Mouse (Mus musculus): ENCODE data around the gene Cpne5. TPM values are rescaled to one million over a fixed set of nuclear protein-coding genes. Genes with fewer than 3 reads are reported as not detected.

Cpne5 gene
- total and polyA plus RNA-seq, 2 experiments from 2014 or later, result 61.6 to 65.8 TPM

DNA sequence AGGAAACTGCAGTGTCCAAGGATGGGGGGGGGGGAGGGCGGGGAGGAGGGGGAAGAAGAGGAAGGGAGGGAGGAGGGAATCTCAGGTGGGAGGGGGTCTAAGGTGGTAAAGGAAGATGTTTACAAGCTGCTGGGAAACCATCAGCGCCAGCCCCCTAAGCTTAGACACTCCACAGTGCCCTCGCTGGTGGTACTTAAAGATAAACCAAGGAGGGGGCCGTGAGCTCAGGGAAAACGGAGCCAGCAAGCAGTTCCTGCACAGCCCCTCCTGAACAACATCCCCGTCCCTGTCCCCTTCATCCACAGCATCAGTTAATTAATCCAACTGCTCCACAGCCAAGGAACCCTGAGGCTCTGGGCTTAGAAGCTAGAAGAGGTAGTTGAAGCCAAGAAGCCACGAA is 38.1 kb downstream of the Cpne5 start:
- Histone ChIP-seq H3K4me3 (ENCODE audit: low read length) (no peak overlapping the region), H3K27me3 (ENCODE audit: insufficient read depth, low read length) (no peaks in the 10 kb centered on the region), H3K36me3 (ENCODE audit: insufficient read depth, low read length) (no peaks in the 10 kb centered on the region), H3K27ac (peak overlapping the region; percentile 45; the same call in 1 of the 2 replicates), H3K9ac (replicated peaks; ENCODE audit: low read length) (no peak overlapping the region), H3K4me1 (ENCODE audit: insufficient read depth, low read length) (no peaks in the 10 kb centered on the region), H3K4me2 (ENCODE audit: low read depth, low read length) (no peak overlapping the region), H3K9me3 (ENCODE audit: low read length) (no peaks in the 10 kb centered on the region)
- no peak for TF ChIP-seq CTCF (IDR thresholded peaks at IDR 0.05; ENCODE audit: low read depth)
- 45% methylated on average over 6 of the region's 7 CpGs for WGBS
- DNase-seq (ENCODE audit: low spot score) (no peak), ATAC-seq (no peak; the same call in 1 of the 2 replicates)

DNA sequence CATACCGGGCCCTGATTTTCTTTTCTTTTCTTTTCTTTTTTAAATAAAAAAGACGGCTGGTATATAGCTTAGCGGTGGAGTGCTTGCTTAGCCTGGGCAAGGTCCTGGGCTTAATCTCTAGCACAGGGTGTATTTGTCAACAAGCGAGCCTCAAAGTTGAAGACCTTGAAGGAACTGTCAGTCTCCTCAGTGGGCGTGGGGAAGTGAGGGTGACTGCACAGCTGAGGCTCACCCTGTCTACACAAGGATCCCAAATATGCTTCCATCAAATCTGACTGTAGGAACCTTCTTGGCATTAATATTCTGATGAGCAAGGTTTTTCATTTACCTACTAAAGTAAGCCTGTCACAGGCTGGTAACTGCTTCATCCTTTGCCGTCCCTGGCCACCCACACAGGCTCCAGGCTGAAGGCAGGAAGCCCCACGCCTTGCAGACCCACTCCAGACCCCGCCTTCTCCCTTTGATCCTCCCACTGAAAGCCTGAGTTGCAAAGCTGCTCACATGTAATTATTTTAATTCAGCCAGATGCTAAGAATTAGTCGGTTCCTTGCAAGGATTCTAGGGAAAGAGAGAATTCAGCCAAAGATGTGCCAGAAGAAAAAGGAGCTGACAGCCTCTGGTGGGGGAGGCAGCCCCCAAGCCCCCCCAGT is 38.7 kb downstream of the Cpne5 start:
- no peak overlapping the region for H3K4me2 ChIP-seq (ENCODE audit: low read depth, low read length)
- peak overlapping the region; percentile 45; the same call in 1 of the 2 replicates for H3K27ac ChIP-seq
- no peaks in the 10 kb centered on the region for H3K36me3 ChIP-seq (ENCODE audit: insufficient read depth, low read length)
- no peaks in the 10 kb centered on the region for H3K27me3 ChIP-seq (ENCODE audit: insufficient read depth, low read length)
- 26% methylated on average over 9 of the region's 9 CpGs for WGBS
- H3K4me1 ChIP-seq (ENCODE audit: insufficient read depth, low read length), result no peaks in the 10 kb centered on the region
- no peak for TF ChIP-seq CTCF (IDR thresholded peaks at IDR 0.05; ENCODE audit: low read depth)
- no peak overlapping the region for H3K9ac ChIP-seq (replicated peaks; ENCODE audit: low read length)
- peak; percentile 41 for DNase-seq (ENCODE audit: low spot score)
- ATAC-seq, result peak; percentile 24; the same call in 1 of the 2 replicates
- no peaks in the 10 kb centered on the region for H3K9me3 ChIP-seq (ENCODE audit: low read length)
- H3K4me3 ChIP-seq (ENCODE audit: low read length), result no peak overlapping the region

DNA sequence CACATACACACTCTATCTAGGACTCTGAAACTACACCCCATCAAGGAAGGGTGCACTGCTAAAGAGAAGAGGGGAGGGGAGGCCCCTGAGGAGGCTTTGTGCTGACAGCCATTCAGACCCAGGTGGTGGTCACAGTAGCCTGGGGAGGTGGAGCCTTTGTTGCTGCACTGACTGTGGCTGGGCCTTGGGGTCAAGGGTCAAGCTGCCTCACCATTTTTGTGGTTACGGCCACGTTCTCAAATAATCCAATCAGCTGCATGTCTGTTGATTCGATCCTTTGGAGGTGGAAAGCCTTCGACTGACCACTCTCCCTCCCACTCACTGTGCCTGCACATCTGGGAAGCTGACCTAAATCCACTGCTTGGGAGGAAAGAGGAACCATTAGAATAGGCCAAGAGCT is 42.4 kb downstream of the Cpne5 start:
- DNase-seq (ENCODE audit: low spot score), result no peak
- Histone ChIP-seq H3K4me2 (ENCODE audit: low read depth, low read length) (no peak overlapping the region), H3K27me3 (ENCODE audit: insufficient read depth, low read length) (no peaks in the 10 kb centered on the region), H3K36me3 (ENCODE audit: insufficient read depth, low read length) (no peaks in the 10 kb centered on the region), H3K9me3 (ENCODE audit: low read length) (no peaks in the 10 kb centered on the region), H3K9ac (replicated peaks; ENCODE audit: low read length) (no peak overlapping the region), H3K27ac (no peak overlapping the region), H3K4me1 (ENCODE audit: insufficient read depth, low read length) (no peaks in the 10 kb centered on the region), H3K4me3 (ENCODE audit: low read length) (no peak overlapping the region)
- 30% methylated on average over 4 of the region's 4 CpGs for WGBS
- no peak for ATAC-seq
- TF ChIP-seq CTCF (IDR thresholded peaks at IDR 0.05; ENCODE audit: low read depth), result no peak

DNA sequence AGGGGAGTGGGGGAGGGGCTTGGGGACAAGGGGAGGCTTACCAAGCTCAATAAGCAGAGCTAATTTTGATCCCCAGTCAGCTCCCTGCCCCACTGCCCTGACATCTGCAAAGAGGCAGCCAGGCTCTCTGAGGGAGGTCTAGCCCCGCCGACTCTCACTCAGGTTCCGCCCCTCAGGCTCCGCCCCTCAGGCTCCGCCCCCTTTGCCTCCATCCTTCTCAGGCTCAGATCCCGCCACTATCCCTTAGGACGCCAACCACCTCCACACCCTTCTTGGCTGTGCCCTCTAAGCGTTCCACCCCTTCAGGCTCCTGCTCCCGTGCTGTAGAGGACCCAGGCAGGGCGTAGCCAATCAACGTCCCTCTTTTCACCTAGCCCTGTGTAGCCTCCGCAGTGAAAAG is 49.0 kb downstream of the Cpne5 start:
- ATAC-seq (peak; percentile 24; the same call in 1 of the 2 replicates), DNase-seq (ENCODE audit: low spot score) (peak; percentile 30)
- Histone ChIP-seq H3K9me3 (ENCODE audit: low read length) (no peaks in the 10 kb centered on the region), H3K9ac (replicated peaks; ENCODE audit: low read length) (no peak overlapping the region), H3K27ac (no peak overlapping the region), H3K4me2 (ENCODE audit: low read depth, low read length) (peak overlapping the region; percentile 18; the same call in 1 of the 2 replicates), H3K4me3 (ENCODE audit: low read length) (no peak overlapping the region), H3K36me3 (ENCODE audit: insufficient read depth, low read length) (no peaks in the 10 kb centered on the region), H3K4me1 (ENCODE audit: insufficient read depth, low read length) (no peaks in the 10 kb centered on the region), H3K27me3 (ENCODE audit: insufficient read depth, low read length) (no peaks in the 10 kb centered on the region)
- WGBS, result 9% methylated on average over 11 of the region's 12 CpGs
- TF ChIP-seq CTCF (IDR thresholded peaks at IDR 0.05; ENCODE audit: low read depth), result no peak

DNA sequence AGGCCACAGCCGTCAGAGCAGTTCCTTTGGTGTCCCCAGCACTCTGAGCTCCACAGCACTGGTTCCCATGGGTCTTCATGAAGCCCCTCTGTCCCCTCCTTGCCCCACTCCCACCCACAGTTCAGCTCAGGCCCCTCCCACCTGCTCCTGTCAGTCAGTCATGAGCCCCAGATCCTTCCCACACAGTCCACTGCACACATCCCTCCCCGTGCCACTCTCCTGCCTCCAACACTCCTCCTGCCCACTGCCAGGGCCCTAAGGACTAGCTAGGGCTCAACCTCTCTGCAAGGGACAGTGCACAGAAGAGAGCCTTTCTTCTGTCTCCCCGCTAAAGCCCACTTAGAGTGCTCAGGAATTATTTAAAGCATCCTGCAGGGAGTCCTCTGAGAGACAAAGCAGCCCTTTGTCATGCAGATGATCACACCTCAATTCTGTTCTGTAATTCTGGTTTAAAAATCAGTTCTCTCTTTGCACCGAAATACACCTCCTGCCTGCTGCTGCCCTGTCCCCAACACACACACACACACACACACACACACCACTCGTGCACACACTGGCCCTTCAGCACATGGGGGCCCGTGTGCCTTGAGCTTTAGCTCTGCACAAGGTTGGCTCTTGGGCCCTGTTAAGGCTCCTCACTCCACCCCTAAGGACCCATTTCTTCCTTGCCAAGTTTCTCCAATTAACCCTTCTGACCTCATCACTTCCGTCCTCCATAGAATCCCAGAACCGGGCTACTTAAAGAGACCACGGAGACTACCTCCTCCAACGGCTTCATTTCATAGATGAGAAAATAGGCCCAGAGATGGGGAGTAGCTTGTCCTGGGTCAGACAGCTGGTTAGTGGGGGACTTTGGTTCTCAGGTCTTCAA is 50.7 kb downstream of the Cpne5 start:
- Histone ChIP-seq H3K9ac (replicated peaks; ENCODE audit: low read length) (no peak overlapping the region; the same call in 1 of the 2 replicates), H3K36me3 (ENCODE audit: insufficient read depth, low read length) (no peaks in the 10 kb centered on the region), H3K27ac (peak overlapping the region; percentile 22; the same call in 1 of the 2 replicates), H3K4me2 (ENCODE audit: low read depth, low read length) (no peak overlapping the region), H3K4me3 (ENCODE audit: low read length) (no peak overlapping the region), H3K9me3 (ENCODE audit: low read length) (no peaks in the 10 kb centered on the region), H3K27me3 (ENCODE audit: insufficient read depth, low read length) (no peaks in the 10 kb centered on the region), H3K4me1 (ENCODE audit: insufficient read depth, low read length) (no peaks in the 10 kb centered on the region)
- ATAC-seq (no peak), DNase-seq (ENCODE audit: low spot score) (peak; percentile 23)
- WGBS, result 20% methylated on average over 10 of the region's 10 CpGs
- TF ChIP-seq CTCF (IDR thresholded peaks at IDR 0.05; ENCODE audit: low read depth), result no peak

DNA sequence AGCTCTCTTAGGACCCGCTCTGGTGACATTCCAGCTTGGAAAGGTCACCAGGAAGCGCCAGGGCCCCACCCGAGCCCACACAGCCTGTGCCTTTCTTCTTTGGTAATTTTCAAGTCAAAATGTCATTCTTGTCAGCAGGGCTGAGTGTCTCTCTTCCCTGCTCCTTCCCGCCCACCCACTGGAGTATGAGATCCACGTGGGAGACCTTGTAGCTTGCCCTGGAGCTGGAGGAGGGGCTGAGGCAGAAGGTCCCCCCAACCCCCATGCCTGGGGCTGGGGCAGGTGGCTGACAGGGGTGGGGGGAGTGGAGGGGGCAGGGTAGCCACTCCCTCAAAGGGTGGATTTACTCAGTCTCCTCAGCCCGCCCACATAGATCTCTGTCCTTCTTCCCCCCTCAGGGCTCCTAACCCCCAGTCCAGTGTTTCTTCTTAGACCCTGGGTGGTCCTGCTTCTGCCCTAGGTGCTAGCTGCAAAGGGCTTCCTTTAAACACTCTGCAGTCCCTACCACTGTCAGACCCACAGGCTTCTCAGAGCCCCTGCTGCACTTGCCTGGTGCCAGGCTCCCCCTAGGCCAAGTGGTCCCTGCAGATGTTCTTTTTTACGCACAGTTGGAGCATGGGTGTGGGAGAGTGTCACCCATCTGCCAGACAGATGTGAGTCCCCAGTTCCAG is 52.5 kb downstream of the Cpne5 start:
- WGBS, result 54% methylated on average over 7 of the region's 7 CpGs
- Histone ChIP-seq H3K27me3 (ENCODE audit: insufficient read depth, low read length) (no peaks in the 10 kb centered on the region), H3K4me3 (ENCODE audit: low read length) (no peak overlapping the region), H3K4me1 (ENCODE audit: insufficient read depth, low read length) (no peaks in the 10 kb centered on the region), H3K36me3 (ENCODE audit: insufficient read depth, low read length) (no peaks in the 10 kb centered on the region), H3K4me2 (ENCODE audit: low read depth, low read length) (no peak overlapping the region), H3K9ac (replicated peaks; ENCODE audit: low read length) (no peak overlapping the region), H3K27ac (no peak overlapping the region), H3K9me3 (ENCODE audit: low read length) (no peaks in the 10 kb centered on the region)
- no peak for DNase-seq (ENCODE audit: low spot score)
- TF ChIP-seq CTCF (IDR thresholded peaks at IDR 0.05; ENCODE audit: low read depth), result no peak
- no peak for ATAC-seq
